22 mouse cellular contexts compared by ENCODE assay signal in the genomic region with DNA sequence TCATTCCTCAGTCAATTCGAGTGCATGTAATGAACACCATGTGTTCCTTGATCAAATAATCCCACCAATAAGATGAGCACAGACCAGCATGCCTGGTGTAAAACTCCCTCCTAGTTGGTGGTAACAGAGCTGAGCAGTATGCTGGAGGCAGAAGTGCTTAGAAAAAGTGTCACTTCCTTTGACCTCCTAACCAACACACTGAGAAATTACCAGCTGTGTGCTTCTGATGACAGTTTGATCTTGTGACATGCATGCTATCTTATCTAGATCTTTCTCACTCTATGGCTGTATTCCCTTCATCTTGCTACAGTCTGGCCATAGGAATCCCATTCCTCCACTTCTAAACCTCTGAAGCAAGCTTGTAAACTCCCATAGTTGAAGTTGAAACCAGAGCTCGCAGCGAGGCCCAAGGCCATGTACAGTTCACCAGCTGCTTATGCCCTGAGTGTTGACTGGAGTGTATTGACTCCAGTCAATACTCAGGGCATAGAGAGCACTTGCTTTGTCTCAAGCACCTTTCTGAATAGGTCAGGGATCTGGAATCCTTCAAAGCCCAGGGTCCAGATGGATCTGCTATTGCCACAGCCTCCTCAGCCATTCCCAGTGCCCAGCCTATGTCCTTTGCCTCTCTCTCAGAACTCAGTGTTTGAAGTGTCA.
DNase-seq lines count a peak whose midpoint lies in the region; ATAC-seq and TF ChIP-seq lines count a peak whose summit lies in the region.
"Had no signal": no experiment of that assay in that cellular context is flagged by ENCODE, and none has a peak within 500 bp of the region (broad histone marks: within the 10 kb centered on the region; RNA-seq: fewer than 3 reads in every experiment).

No protein-coding gene starts in this region.

- WGBS in embryonic facial prominence, embryonic 11.5 days = 65% methylated on average over 3 of the region's 3 CpGs
- 73% methylated on average over 3 of the region's 3 CpGs for WGBS in embryonic facial prominence, embryonic 10.5 days
- WGBS in lung, adult 2 months = 53% methylated on average over 3 of the region's 3 CpGs

- no peak for TF ChIP-seq CTCF in lung, adult 2 months (IDR thresholded peaks at IDR 0.05; ENCODE audit: insufficient read depth, low read length)

- no peak overlapping the region for H3K27ac ChIP-seq in embryonic facial prominence, embryonic 11.5 days (replicated peaks; ENCODE audit: low read depth, low read length)
- H3K27ac ChIP-seq in embryonic facial prominence, embryonic 10.5 days (replicated peaks) = no peak overlapping the region
- H3K27ac ChIP-seq: forebrain, embryonic 13.5 days; hindbrain, embryonic 15.5 days had no signal

- no peak overlapping the region for H3K9ac ChIP-seq in embryonic facial prominence, embryonic 11.5 days (replicated peaks; ENCODE audit: low read length)
- H3K9ac ChIP-seq: forebrain, embryonic 13.5 days; forebrain, postnatal 0 days; heart, embryonic 12.5 days; hindbrain, embryonic 15.5 days had no signal

- no peaks in the 10 kb centered on the region for H3K4me1 ChIP-seq in embryonic facial prominence, embryonic 11.5 days (ENCODE audit: control insufficient read depth, insufficient read depth, low read length)
- H3K4me1 ChIP-seq in embryonic facial prominence, embryonic 10.5 days = peaks cover 8% of the 10 kb centered on the region; the same call in 1 of the 2 replicates
- peaks cover 6% of the 10 kb centered on the region for H3K4me1 ChIP-seq in lung, adult 2 months (ENCODE audit: control insufficient read depth, insufficient read depth, low read length)
- H3K4me1 ChIP-seq: forebrain, embryonic 13.5 days; heart, embryonic 12.5 days; hindbrain, embryonic 15.5 days had no signal

- peak; percentile 38 for DNase-seq in embryonic facial prominence, embryonic 11.5 days (ENCODE audit: low spot score)
- DNase-seq in embryonic facial prominence, embryonic 10.5 days (ENCODE audit: low spot score) = no peak
- DNase-seq in lung, postnatal 10 days = peak; percentile 18
- no peak for DNase-seq in lung, adult 2 months
- peak; percentile 60 for DNase-seq in 416B (ENCODE audit: low read depth)
- DNase-seq in lung, postnatal 36 days = peak; percentile 35
- DNase-seq in adrenal gland, postnatal 4 days (ENCODE audit: low spot score in 2 of 2) = no peak
- no peak for DNase-seq in kidney, adult 18-20 months
- DNase-seq: adrenal gland, postnatal 14 days; cerebellum, adult 18-20 months; cerebellum, adult 9-11 months; cerebellum, postnatal 36 days; embryo, embryonic 11 days; forebrain, postnatal 0 days; gastrocnemius, postnatal 14 days; heart, postnatal 36 days had no signal

- H3K4me2 ChIP-seq in embryonic facial prominence, embryonic 11.5 days (ENCODE audit: low read depth, low read length) = no peak overlapping the region
- H3K4me2 ChIP-seq: forebrain, embryonic 13.5 days; heart, embryonic 12.5 days; hindbrain, embryonic 15.5 days had no signal

- H3K9me3 ChIP-seq in embryonic facial prominence, embryonic 11.5 days (replicated peaks; ENCODE audit: control insufficient read depth, low read length) = no peaks in the 10 kb centered on the region
- no peaks in the 10 kb centered on the region for H3K9me3 ChIP-seq in embryonic facial prominence, embryonic 10.5 days
- H3K9me3 ChIP-seq: forebrain, embryonic 13.5 days; heart, embryonic 12.5 days; hindbrain, embryonic 15.5 days had no signal

- H3K4me3 ChIP-seq in embryonic facial prominence, embryonic 11.5 days (ENCODE audit: low read depth, low read length) = no peak overlapping the region
- H3K4me3 ChIP-seq in embryonic facial prominence, embryonic 10.5 days = no peak overlapping the region
- H3K4me3 ChIP-seq in lung, adult 2 months (replicated peaks; ENCODE audit: extremely low read depth, low read depth, low read length) = no peak overlapping the region
- H3K4me3 ChIP-seq: forebrain, embryonic 13.5 days; heart, embryonic 12.5 days; hindbrain, embryonic 15.5 days had no signal

- no peak for TF ChIP-seq POLR2A in lung, adult 2 months (IDR thresholded peaks at IDR 0.05; ENCODE audit: borderline replicate concordance, extremely low read depth, low read depth, low read length)

- no peak for ATAC-seq in embryonic facial prominence, embryonic 11.5 days (replicated peaks; ENCODE audit: insufficient number of reproducible peaks, low FRiP score, low TSS enrichment, low read depth)
- ATAC-seq: activated CD4-positive, CD25-positive, alpha-beta regulatory T cell, adult 4 months; forebrain, embryonic 13.5 days; forebrain, postnatal 0 days; Patski had no signal

- no peaks in the 10 kb centered on the region for H3K27me3 ChIP-seq in embryonic facial prominence, embryonic 11.5 days (ENCODE audit: control insufficient read depth, insufficient read depth, low read length)
- H3K27me3 ChIP-seq in embryonic facial prominence, embryonic 10.5 days (replicated peaks; ENCODE audit: low read depth, poor library complexity, severe bottlenecking) = no peaks in the 10 kb centered on the region
- H3K27me3 ChIP-seq: CH12.LX; forebrain, embryonic 13.5 days; heart, embryonic 12.5 days; hindbrain, embryonic 15.5 days; Patski had no signal

- no peaks in the 10 kb centered on the region for H3K36me3 ChIP-seq in embryonic facial prominence, embryonic 11.5 days (replicated peaks; ENCODE audit: control insufficient read depth, insufficient read depth, low read depth, low read length)
- no peaks in the 10 kb centered on the region for H3K36me3 ChIP-seq in embryonic facial prominence, embryonic 10.5 days (replicated peaks)
- H3K36me3 ChIP-seq: heart, embryonic 12.5 days; hindbrain, embryonic 15.5 days had no signal

Comparison
In these comparisons a context has a peak if more than half of its experiments do, and no peak if none do; other contexts are left out.
1. DNase-seq: peak in embryonic facial prominence, embryonic 11.5 days (single experiment), lung, postnatal 10 days (single experiment), 416B (single experiment) and lung, postnatal 36 days (single experiment); none in embryonic facial prominence, embryonic 10.5 days (single experiment), lung, adult 2 months (single experiment), adrenal gland, postnatal 4 days (0 of 2) and kidney, adult 18-20 months (single experiment).